Mouse (Mus musculus) erythroblast, embryonic 14.5 days (primary cell): Measurements from ENCODE around the gene Hkdc1.

Experiments
- GATA1 ChIP-seq: IDR thresholded peaks from 2 replicates; pipeline ENCODE4 v1.6.1; 2012; ENCODE audit warnings: low read length, inconsistent platforms, mixed read lengths
- TAL1 ChIP-seq: IDR thresholded peaks from 3 replicates; pipeline ENCODE4 v1.6.1; 2012; ENCODE audit warnings: low read length, inconsistent platforms, mixed read lengths

GRCm38 (mm10) chr10:62425081-62425871 lies 3.0 kb upstream of the Hkdc1 start:
- no peak for TF ChIP-seq GATA1
- TF ChIP-seq TAL1, result no peak
